Mouse (Mus musculus) small intestine, adult 2 months (tissue): ENCODE measurements around the gene Cryab.

ENCODE experiments used
- CTCF ChIP-seq: fragments of 200-500 bp; IDR thresholded peaks from 2 replicates; pipeline ENCODE4 v1.5.1; 2012; ENCODE audit warnings: low read depth, mild to moderate bottlenecking, control low read depth, inconsistent platforms, low read length, moderate library complexity, mixed read lengths; ENCODE audit not compliant: insufficient replicate concordance, insufficient read length; ENCODE audit errors: extremely low read depth
- POLR2A ChIP-seq: fragments of 200-500 bp; IDR thresholded peaks from 2 replicates; pipeline ENCODE4 v1.6.1; 2012; ENCODE audit warnings: low read depth, mild to moderate bottlenecking, control low read depth, inconsistent platforms, low read length, moderate library complexity

DNA sequence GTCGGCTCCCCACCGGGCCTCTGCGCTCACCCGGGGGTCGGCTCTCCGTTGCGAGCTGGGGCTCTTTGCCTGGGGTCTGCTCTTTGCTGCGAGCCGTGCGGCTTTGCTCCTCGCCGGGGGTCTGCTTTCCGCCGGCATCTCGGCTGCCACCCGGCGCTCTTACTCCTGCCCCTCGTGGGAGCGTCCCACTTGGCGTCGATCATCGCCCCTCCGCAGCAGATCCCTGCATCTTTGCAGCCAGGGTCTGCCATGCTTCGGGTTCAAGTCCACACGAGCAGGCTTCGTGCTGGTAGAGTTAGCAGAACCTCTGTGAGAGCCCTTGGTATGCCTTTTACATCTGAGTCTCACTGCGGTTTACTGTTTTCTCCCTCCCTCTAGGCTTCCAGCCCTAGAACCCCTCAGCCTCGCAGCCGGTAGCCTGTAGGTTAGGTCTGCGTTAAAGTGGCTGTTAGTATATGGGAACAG lies 24.6 kb downstream of the Cryab start:
- TF ChIP-seq CTCF (no peak), POLR2A (no peak)
